Mouse (Mus musculus) embryo, embryonic 10 days (tissue): Measurements from ENCODE around the gene St13.

ENCODE experiments used
- DNase-seq: peaks from one replicate; pipeline ENCODE4 v3.0.0-alpha.2; 2015; ENCODE audit warnings: low spot score

St13 gene

DNA sequence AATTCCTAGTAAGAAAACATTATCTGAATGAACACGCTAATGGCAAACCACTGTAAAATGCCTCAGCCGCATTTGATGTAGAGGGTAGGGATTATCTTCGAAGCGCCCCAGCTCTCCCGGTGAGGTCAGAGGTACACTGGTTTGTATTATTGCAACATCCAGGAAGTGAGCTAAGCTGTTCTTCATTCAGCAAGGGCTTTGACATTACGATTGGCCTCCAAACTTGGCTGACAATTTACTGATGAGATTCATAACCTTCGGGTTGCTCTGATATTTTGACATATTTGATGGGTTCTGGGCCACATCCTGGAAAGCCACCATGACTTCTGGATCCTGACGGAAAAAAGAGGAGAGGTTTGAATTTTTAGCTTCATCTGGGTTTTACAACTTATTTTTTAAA lies 34.6 kb downstream of the St13 start:
- DNase-seq, result no peak

DNA sequence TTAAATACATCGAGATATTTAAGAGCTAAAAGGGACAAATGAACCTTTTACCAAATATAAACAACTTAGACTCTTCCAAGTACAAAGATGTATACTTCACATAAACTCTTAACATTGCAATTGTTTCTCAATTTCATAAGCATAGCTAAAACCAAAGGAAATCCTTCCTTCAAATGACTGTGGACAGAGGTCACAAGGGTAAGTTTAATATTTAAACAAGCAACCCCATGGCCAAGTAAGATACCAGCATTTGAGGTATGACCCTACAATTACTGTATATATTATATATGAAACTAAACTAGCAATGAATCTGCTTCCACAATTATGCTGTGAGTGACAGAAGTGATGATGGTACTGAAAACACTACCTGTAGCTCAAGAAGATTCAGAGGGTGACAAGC lies 35.6 kb downstream of the St13 start:
- DNase-seq, result no peak

DNA sequence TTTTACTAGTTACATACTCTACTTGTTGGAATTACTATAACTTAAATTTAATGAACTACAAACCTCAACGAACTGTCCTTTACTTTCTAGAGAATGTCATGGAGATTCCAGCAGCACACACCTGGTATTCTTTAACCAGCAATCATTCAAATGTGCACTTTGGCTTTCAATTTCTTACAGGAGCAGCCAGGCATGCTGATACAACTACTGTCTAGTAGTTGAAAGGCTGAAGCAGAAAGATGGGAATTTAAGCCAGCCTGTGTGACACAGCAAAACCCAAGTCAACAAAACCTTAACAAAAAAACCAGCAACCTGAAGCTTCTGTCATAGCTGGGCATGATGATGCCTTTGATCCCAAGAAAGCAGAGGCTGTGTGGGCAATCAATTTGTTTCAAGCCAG lies 37.4 kb downstream of the St13 start:
- DNase-seq, result no peak

DNA sequence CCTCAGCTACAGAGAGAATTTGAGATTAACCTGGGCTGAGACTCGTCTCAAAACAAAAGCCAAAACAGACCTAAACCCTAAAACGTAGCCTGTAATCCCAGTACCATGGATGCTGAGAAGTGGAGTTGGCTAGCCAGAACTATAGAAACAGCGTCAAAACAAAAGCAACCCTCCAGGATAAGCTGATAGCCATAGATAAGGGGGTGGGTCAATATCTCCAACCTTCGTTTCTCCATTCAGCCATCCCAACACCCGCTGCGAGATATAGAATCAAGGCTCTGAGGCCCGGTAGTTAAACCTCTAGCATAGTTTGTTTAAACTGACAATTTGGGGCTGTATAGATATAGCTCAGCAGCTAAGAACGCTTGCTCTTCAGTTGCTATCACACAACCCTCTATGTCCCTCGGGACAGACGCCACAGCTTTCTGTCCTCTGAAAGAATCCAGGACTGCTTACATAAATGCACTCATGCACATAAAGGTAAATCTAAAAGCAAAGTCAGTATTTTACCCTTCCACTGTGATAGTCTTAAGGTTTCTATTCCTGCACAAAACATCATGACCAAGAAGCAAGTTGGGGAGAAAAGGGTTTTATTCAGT lies 38.4 kb downstream of the St13 start:
- no peak for DNase-seq

DNA sequence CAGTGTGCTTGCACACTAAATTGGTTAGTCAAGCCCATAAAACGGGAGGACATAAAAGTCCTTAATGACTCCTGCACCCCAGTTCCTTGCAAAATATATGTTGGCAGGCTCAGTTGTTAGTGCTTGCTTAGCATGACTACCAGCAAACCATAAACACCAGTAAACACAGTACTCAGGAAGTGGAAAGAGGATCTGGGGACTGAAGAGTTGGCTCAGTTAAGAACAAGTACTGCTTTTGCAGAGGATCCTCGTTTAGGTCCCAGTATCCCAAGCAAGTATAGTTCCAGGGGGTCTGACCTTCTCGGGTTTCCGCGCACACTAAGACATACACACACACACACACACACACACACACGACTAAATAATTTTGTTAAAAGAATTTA lies 38.9 kb downstream of the St13 start:
- DNase-seq, result no peak

DNA sequence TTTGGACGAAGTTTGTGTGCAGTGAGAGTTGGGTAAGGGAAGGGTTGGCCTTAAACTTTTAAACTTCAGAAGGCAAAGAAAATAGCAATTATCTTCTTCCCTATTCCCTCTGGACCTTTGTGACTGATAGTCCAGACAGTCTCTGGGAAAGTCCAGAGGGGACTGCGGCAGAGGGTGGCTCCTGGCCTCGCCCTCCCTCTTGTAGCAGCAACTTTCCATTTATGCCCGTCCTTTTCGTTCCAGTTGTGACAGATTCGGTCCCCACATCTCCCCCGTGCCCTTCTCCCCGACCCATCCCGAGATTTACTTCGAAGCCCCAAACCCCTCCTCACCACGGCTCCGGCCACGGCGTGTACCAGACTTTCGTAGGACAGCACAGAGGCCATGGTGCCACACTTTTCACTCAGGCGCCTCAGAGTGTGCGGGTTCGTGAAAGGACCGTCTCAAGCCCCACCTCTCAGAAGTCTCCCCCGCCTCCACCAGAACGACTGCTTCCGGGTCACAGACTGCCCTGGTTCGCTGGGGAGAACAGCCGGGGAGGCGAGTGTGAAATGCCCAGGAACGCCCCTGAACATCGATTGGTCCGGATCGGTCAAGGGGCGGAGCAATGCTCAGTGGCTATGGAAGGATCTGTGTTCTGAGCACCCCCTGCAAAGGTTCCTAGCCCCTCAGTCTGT lies 39.4 kb downstream of the St13 start, which contains the start of gene Slc25a17:
Gene Slc25a17, minus strand, starts transcription at position 468 of the 677 bp plus-strand sequence.
- peak; percentile 98 for DNase-seq

DNA sequence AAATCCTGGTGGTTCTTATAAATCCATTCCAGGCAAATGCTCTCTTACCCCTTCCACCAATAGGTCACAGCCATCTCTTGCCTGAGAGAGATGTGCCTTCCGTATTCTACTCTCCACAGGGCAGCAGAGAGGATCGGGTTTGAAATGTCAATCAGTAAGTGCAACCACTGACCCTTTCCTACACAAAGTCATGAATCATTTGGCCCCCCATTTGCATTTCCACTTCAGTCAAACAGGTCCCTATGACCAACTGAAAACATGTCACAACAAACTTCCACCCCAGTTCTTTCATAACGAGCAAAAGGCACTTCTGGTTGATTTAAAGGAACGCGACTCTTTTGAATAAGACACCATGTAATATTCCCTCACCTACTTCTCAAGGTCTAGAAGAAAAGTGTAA lies 40.5 kb downstream of the St13 start:
- no peak for DNase-seq

DNA sequence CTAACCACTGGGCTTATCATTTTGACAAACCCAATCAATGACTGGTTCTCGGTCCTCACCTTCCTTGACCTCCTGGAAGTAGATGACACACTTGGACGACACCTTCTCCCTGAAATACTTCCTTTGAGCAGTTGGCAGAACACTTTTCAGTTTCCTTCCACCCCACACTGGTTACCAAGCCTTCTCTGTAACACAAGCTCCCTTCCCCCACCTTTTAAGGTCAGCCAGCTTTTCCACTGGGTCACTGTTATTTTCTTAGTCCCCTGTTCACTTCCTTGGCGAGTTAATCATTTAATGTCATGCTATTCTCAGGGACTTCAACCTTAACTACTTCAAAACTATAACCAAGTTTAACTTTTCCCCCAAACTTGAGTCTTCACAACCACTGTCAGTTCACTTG lies 40.9 kb downstream of the St13 start:
- no peak for DNase-seq

DNA sequence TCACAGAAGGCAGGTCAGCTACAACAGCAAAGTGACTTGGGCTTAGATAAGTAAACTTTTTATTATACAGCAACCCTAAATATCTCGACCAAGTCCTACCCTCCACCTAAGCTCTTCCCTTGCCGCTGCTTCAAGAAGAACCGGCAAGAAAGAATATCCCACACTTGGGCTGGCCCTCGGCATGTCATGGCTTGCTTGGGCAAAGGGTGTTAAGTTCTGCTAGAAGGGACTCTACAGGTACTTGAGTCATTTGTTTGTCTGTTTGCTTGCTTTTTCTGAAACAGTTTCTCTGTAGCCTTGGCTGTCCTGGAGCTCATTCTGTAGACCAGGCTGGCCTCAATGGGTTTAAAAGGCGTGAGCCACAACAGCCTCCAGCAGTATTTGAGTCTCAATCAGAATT lies 42.9 kb downstream of the St13 start:
- no peak for DNase-seq

DNA sequence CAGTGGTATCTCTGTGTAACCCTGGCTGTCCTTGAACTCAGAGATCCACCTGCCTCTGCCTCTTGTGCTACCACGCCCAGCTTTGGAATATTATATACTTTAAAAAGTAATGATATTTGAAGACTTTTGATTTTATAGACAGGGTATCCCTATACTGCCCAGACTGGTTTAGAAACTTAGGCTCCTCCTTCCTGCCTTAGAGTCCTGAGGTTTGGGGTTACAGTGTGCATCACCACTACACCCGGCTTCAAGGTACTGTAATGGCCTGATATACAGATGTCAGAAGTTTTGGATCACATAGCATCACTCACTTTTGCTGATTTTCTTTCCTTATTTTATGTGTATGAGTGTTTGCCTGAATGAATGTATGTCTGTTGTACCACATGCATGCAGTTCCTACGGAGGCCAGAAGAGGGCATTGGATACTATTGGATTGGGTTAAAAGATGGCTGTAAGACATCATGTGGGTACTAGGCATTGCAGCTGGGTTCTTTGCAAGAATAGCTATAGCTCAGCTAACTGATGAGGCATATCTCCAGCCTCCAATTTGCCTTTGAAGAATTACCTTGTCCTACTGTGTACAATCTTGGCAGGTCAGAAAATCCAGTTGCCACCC lies 44.6 kb downstream of the St13 start:
- peak; percentile 81 for DNase-seq

DNA sequence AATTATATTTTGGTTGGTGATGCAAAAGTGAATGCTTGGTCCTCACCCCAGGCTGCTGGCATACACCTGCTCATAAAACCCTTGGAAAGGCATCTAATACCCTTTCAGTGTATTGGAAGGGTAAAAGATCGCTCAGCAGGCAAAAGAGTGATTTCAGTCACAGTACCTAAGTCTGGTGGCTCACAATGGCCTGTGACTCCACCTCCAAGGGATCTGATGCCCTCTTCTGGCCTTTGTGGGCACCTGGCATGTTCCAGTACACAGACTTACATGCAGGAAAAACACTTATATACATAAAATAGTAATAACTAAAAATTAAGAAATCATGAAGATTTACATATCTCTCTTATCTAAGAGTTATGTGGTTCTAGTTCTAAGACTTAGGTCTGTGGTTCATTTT lies 47.2 kb downstream of the St13 start:
- DNase-seq, result no peak

DNA sequence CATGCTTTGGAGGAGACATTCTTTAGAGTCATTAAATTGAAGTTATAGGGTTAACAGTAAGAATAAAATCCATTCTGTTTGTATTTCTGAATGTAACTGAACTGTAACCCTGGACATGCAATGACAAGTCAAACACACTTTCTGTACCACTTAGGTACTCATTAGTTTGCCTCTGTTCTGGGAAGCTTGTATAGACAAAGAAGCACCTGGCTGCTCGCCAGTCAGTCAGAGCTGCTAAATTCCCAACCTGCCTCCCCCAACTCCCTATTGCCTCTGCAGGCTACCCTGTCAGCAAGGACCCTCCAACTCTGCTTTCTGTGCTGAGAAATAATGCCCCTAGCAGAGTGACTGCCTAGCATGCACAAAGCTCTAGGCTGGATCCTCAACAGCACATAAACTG lies 49.5 kb downstream of the St13 start:
- DNase-seq, result no peak

DNA sequence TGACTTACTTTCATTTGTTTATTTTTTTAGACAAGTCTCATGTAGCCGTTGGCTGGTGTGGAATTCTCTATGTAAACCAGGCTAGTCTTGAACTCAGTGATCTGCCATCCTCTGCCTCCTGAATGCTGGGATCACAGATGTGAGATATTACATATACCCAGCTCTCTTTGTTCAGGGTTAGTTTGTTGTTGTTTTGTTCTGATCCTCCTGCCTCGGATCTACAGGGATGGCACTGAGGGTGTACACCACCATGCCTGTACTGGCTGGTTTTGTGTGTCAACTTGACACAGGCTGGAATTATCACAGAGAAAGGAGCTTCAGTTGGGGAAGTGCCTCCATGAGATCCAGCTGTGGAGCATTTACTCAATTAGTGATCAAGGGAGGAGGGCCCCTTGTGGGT lies 51.5 kb downstream of the St13 start:
- DNase-seq, result no peak

DNA sequence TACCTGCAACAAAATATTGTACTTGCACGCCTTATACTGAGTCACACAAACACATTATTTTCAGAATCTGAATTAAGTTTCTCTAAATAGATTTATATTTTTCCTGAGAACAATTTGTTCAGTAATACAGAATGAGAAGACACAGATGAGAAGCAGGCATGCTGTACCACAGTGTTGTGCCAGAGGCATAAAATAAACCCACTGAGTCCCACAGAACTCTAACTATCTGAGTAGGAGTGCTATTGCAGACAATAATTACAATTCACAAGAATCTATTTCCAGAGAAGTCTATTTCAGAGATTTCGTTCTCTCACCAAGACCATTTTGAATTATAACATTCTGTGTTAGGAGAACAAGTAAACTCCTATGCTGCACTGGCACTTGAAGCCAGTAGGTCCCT lies 52.4 kb downstream of the St13 start:
- DNase-seq, result no peak

DNA sequence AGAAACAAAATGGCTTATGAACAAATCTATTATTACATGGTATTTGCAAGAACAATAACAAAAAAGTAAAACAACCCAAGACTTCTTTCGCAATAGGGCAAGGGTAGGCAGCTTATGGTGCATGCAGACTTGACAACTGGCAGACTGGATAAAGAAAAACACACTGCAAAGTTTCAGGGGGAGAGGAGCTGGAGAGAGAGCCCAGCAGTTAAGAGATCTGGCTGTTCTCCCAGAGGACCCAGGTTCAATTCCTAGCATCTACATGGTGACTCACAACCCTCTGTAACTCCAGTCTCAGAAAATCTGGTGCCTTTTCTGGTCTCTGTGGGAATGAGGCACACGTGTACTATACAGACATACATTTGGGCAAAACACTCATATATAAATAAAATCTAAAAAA lies 58.5 kb downstream of the St13 start:
- no peak for DNase-seq

DNA sequence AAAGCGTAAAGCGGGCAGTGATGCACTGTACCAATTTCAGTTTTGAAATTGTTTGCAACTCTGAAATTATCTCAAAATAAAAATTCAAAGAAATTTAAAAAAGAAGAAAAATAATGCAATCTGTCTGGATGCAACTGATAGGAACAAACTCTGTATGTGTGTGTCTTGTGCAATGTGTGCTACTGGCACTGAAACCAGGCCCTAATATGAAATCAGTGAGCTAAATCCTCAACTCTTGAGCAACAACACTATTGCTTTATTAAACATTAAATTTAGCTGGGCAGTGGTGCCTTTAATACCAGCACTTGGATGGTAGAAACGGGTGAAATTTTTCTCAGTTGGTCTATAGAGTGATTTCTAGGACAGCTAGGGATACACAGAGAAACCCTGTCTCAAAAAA lies 60.7 kb downstream of the St13 start:
- DNase-seq, result no peak

DNA sequence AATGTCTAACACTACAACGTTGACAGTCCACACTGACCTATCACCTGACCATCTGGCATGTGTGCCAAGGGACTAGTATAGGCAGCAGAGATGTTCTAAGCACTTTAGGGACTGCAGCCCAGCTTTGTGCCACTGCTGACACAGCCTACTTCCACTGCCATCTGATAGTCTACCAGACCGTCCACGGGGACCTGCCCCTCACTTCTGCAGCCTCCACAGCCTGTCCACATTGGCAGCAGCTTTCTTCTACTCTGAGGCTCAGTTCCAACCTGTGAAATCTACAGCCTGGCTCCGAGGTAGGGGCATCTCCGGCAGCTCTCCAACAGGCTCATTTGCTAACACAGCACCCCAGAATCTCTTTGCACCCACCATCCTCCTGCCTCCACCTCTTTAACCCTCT lies 63.4 kb downstream of the St13 start:
- no peak for DNase-seq

DNA sequence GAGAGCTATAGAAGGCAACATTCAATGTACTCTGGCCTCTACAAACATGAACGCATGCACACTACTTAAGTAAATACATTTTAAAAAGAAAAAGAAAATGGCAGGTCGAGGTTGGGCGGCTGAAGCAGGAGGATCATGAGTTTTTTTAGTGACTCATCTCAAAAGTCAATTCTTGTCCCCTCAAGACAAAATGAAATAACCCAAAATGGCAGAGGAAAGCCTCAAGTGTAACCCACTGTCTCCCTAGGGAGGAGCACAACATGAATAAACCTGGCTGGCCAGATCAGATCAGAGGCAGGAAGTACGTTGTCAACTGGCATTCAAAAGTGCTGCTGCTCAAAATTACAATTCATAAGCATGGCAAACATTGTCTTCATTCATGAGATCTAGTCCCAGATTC lies 67.4 kb downstream of the St13 start:
- DNase-seq, result no peak

DNA sequence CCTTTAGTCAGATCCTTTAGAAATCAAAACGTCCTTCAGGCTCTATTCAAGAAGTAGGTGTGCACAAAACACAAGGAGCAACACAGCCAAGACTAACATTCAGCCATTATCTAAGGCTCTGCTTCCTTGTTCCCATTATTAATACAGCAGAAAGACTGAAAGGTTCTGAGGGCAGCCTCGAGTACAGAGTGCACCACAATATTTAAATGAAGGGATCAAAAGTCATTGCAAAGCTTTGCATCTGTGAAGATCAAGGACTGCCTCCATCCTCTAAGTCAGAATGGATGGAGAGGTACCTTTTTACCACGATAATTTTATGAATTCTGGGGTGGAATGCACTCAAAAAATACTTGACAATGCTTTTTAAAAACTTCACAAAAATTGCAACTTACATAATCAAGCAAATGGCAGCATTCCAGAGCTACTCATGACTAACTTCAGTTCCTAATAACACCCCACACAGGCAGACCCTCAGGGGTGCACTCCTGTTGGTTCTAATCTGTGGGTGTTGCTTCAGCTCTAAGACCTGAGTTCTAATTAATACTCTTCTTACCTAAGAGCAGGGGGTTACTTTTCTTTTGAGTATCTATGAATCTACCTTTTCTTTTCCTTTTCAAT lies 69.0 kb downstream of the St13 start:
- DNase-seq, result no peak

DNA sequence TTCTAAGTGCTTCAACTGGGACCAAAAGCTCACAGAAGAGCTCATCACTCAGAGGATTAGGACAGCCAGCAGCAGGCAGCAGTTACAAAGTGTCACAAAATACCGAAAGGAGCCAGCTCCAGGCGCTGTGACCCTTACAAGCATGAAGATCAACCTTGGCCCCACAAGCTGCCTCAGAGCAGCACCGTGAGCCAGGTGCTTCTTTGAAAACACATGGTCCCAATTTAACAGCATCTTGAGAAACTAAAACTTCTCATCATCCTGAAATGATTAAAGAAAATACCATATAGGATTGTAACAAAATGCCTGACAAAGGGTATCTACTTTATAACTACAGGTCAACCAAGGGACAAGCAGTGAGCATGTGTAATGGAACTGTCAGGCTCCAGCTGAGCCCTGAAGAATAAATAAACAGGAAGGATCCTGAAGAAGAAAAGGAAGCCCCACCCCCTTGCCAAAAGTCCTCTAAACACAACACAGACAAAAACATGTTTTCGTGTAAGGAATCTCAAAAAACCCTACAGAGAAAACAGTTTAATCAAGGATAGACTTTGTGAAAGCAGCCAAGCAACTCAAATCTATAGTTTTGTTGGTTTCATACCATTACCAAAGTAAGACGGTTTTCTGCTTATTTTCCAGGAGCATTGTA lies 70.0 kb downstream of the St13 start:
- DNase-seq, result peak; percentile 52

DNA sequence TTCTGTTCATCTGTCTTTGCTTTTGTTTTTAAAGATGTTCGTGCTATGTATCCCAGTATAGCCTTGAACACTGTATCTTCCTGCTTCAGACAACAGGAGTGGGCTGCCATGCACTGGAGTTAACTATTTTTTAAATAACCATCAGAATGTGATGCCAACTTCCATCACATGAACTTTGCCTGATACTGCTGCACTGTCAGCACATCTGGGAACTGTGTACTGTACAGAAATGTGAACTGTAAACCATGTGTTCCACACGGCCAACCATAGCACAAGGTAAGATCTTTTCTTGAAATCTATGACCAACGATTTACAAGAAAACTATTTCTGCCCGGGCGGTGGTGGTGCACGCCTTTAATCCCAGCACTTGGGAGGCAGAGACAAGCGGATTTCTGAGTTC lies 72.4 kb downstream of the St13 start:
- no peak for DNase-seq

DNA sequence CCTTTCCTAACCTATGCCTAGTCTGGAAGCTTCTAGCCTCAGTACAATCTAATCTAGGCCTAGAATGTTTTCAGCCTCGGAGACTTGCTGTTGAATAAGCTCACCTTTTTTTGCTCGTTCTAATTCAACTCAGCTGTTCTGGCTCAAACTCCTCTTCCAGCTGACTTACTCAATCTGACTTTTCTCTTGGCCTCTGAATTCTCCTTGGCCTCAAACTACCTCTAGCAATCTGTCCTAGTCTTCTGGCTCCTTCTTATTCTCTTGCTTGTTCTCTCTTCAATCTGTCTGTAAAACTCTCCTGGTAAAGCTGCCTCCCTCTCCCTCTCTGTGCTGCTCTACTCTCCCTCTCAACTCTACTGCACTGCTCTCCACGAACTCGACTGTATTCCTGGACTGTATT lies 74.9 kb downstream of the St13 start:
- no peak for DNase-seq

DNA sequence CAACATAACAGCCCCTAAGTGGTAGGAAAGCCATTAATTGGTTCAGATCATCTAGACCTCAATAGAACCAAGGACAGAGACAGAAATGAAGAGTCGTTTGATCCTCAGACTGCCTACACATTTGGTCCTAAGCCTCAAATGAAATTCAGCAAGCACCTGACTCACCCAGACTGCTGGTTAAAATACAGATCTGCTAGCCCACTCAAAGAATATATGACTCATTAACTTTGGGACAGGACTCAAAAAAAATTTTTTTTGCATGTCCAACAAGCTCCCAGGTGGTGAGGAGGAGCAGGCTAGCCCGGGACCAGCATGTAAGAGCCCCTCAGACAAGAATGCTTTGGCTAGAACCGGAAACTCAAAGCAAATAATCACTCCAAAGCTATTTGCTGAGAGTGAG lies 79.7 kb downstream of the St13 start:
- DNase-seq, result no peak
